Mouse (Mus musculus) forebrain, embryonic 14.5 days (tissue): ENCODE data around the gene Rpusd4. TPM values are rescaled to one million over a fixed set of nuclear protein-coding genes. Genes with fewer than 3 reads are reported as not detected.

Experiments used
- ATAC-seq: fragments of 200-750 bp; cut with Nextera tagmentation; 2 replicates; pipeline ENCODE4 v1.8.0; 2017; ENCODE audit warnings: mild to moderate bottlenecking, moderate library complexity
- DNase-seq: peaks from one replicate; pipeline ENCODE4 v3.0.0-alpha.2; 2015; ENCODE audit warnings: low spot score
- H3K27ac ChIP-seq: fragments of 300-500 bp; sonication (generic); 2 replicates; pipeline ENCODE4 v1.5.1; 2014; ENCODE audit warnings: low read depth, mild to moderate bottlenecking, control low read depth, low read length, moderate library complexity
- H3K27me3 ChIP-seq: fragments of 300-500 bp; sonication (generic); replicated peaks from 2 replicates; pipeline ENCODE4 v1.6.1; 2014; ENCODE audit warnings: low read length, control low read depth, mixed read lengths; ENCODE audit not compliant: control insufficient read depth, insufficient read depth
- H3K36me3 ChIP-seq: fragments of 300-500 bp; sonication (generic); 2 replicates; pipeline ENCODE4 v1.6.1; 2014; ENCODE audit warnings: low read length, control low read depth; ENCODE audit not compliant: control insufficient read depth, insufficient read depth
- H3K4me1 ChIP-seq: fragments of 300-500 bp; sonication (generic); 2 replicates; pipeline ENCODE4 v1.6.1; 2014; ENCODE audit warnings: antibody characterized with exemption, low read length, control low read depth; ENCODE audit not compliant: control insufficient read depth, insufficient read depth
- H3K4me2 ChIP-seq: fragments of 300-500 bp; sonication (generic); 2 replicates; pipeline ENCODE4 v1.6.1; 2014; ENCODE audit warnings: mild to moderate bottlenecking, control low read depth, low read length
- H3K4me3 ChIP-seq: fragments of 300-500 bp; sonication (generic); 2 replicates; pipeline ENCODE4 v1.5.1; 2014; ENCODE audit warnings: low read depth, low read length, control low read depth
- H3K9ac ChIP-seq: fragments of 300-500 bp; sonication (generic); 2 replicates; pipeline ENCODE4 v1.6.1; 2014; ENCODE audit warnings: mild to moderate bottlenecking, low read length, control low read depth, moderate library complexity
- H3K9me3 ChIP-seq: fragments of 300-500 bp; sonication (generic); replicated peaks from 2 replicates; pipeline ENCODE4 v1.6.1; 2016; ENCODE audit warnings: low read length, control low read depth, mixed read lengths; ENCODE audit not compliant: control insufficient read depth
- WGBS: fragments of 180-500 bp; shearing (Covaris S2); extraction: QIAGEN DNeasy Blood & Tissue Kit; methylation state at CpG from one replicate; pipeline ENCODE4 v1.1.7; 2014; 5-methylcytosine and 5-hydroxymethylcytosine counted together
- polyA plus RNA-seq: library from polyadenylated mRNA; unstranded; fragments of >200 nt; fragmentation: Nextera tagmentation; extraction: Ambion mirVana; gene quantifications from 2 replicates; pipeline ENCODE4 v1.2.1, GENCODE M21; 2014

The Rpusd4 gene
- polyA plus RNA-seq, 1 experiment from 2014 or later: 23.1 TPM

DNA sequence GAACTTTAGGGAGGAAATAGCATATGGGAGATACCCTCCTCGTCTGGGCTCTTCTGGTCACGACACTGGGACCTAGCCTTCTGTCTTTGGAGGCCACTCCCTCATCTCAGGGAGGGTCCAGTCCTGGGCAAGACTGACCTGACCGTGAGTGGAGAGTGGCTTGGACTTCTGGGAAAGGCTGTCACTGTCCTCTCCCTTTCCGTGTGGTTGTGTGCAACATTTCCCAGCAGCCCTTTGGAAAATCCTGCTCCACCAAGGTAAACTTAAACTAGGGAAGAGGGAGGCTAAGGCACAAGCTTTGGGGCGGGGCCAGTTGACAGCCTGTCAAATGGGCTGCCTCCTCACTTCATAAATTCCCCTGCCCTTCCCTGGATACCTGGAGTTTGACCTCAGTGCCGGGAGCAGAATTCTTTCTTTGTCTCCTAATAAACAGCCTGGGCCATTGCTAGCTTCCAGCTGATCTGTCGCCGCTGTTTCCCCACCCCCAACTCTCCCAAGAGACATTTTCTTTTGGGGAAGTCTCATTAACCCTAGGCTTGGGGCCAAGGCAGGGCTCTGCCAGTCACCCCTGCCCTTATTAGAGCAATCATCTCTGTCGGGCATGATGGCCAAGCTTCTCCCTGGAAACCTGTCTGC, 51.0 kb downstream of the Rpusd4 start:
- H3K27ac ChIP-seq: peak overlapping the region; percentile 22; the same call in 1 of the 2 replicates
- no peak overlapping the region for H3K4me3 ChIP-seq
- no peaks in the 10 kb centered on the region for H3K36me3 ChIP-seq
- H3K9me3 ChIP-seq: no peaks in the 10 kb centered on the region
- H3K27me3 ChIP-seq: 0 out of 2 replicates have a peak, but pooled peaks cover 3% of the 10 kb centered on the region
- DNase-seq (peak; percentile 74), ATAC-seq (peak; percentile 57)
- no peak overlapping the region for H3K4me2 ChIP-seq
- H3K9ac ChIP-seq: no peak overlapping the region
- whole genome bisulfite sequencing: 16% methylated on average over 9 of the region's 9 CpGs
- H3K4me1 ChIP-seq: peaks cover 12% of the 10 kb centered on the region

DNA sequence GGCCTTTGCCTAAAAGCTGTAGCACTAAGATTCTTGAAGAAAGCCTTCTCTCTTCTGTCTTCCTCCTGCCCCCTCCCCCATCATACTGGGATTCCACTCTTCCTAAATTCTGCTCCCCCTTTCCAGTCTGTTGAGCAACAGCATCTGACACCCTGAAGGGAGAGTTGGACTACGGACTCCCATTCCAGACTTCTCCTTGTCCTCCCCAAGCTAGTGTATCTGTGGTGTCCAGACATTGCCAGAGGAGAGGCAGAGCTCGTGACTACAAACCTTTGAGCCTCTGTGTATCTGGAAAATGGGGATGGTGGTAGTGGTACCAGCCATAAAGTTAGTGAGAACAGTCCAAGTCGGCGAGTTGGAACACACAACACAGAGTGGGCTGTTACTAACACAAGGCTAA, 52.6 kb downstream of the Rpusd4 start:
- Histone ChIP-seq H3K4me2 (no peak overlapping the region), H3K27me3 (0 out of 2 replicates have a peak, but pooled peaks cover 3% of the 10 kb centered on the region), H3K36me3 (no peaks in the 10 kb centered on the region), H3K4me1 (peaks cover 11% of the 10 kb centered on the region), H3K4me3 (no peak overlapping the region), H3K27ac (no peak overlapping the region), H3K9ac (no peak overlapping the region), H3K9me3 (no peaks in the 10 kb centered on the region)
- 89% methylated on average over 4 of the region's 4 CpGs for WGBS
- DNase-seq (no peak), ATAC-seq (no peak)

DNA sequence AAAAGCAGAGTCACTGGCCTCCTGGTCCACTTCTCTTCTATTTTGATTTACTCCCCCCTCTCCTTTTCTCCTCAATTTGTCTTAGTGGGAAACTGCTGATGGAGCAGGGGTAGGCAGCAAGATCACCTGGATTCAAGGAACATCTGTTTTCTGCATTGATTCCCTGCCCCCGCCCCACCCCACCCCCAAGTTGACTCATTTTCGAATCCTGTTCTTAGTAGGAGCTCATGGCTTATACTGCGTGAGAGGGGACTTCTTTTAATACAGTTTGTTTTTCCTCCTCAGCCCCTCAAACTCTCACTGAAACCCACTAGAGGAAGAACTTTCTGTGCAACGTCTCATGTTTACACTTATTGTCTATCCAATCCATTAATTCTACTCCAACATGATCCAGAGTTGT, 56.3 kb downstream of the Rpusd4 start:
- Histone ChIP-seq H3K27ac (no peak overlapping the region), H3K36me3 (no peaks in the 10 kb centered on the region), H3K27me3 (0 out of 2 replicates have a peak, but pooled peaks cover 3% of the 10 kb centered on the region), H3K4me1 (peaks cover 9% of the 10 kb centered on the region; the same call in 1 of the 2 replicates), H3K9me3 (no peaks in the 10 kb centered on the region), H3K4me3 (no peak overlapping the region), H3K9ac (no peak overlapping the region), H3K4me2 (no peak overlapping the region)
- WGBS: 77% methylated on average over 4 of the region's 4 CpGs
- DNase-seq: no peak
- no peak for ATAC-seq

DNA sequence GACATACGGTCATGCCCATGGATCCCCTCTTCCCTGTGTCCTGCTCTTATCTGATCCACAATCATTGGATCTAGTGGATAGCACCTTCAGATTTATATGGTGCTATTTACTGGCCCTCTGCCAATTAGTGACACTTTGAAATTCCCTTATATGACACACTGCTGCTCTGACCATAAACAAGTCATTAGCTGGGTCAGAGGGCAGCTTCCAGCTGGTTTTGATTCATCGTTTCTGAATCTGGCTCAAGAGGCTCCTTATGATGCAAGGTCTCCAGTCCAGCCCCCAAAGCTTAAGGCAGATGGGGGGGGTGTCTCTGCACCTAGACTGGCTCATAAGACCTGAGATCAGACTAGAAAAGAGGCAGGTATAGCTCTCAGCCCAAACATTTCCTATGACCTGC, 56.9 kb downstream of the Rpusd4 start:
- 47% methylated on average over 2 of the region's 2 CpGs for WGBS
- no peak for ATAC-seq
- no peak overlapping the region for H3K9ac ChIP-seq

DNA sequence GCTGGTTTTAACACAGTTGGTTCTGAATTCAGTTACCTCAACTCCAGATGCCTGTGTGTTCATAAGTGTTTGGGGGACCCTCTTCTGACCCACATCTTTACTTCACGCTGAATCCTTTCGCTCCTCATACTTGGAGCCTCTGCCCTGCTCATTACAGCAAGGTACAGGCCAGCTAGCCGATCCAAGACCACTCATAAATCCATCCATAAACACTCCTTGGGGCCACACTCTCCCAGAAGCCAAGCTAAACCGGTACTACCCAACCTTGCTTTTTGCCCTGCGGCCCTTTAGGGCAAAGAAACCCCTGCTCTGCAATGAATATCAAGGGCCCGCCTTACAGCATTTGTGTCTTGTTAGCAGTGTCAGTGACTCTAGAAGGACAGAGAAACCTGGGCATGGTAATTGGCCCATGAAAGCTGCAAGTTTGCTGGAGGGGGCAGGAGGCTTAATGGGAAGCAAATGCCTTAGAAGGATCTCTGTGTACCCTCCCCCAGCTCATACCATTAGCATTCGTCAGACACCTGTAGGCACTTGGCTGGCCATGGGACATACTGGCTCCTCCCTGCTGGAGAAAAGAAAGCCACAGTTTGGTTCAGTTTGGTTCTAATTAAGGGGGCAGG, 59.1 kb downstream of the Rpusd4 start:
- Histone ChIP-seq H3K4me3 (no peak overlapping the region), H3K36me3 (no peaks in the 10 kb centered on the region), H3K4me1 (peaks cover 30% of the 10 kb centered on the region), H3K4me2 (no peak overlapping the region), H3K27ac (no peak overlapping the region), H3K9ac (no peak overlapping the region), H3K9me3 (no peaks in the 10 kb centered on the region), H3K27me3 (0 out of 2 replicates have a peak, but pooled peaks cover 3% of the 10 kb centered on the region)
- DNase-seq (peak; percentile 33), ATAC-seq (no peak)
- 35% methylated on average over 7 of the region's 7 CpGs for WGBS

More for the DNA sequence above, 56.9 kb downstream of the Rpusd4 start:
- Histone ChIP-seq H3K36me3 (no peaks in the 10 kb centered on the region), H3K27me3 (0 out of 2 replicates have a peak, but pooled peaks cover 3% of the 10 kb centered on the region), H3K4me3 (no peak overlapping the region), H3K9me3 (no peaks in the 10 kb centered on the region), H3K4me2 (no peak overlapping the region), H3K4me1 (peaks cover 9% of the 10 kb centered on the region; the same call in 1 of the 2 replicates), H3K27ac (no peak overlapping the region)
- no peak for DNase-seq

Other genes starting within 250 kb of the Rpusd4 start
- gene St3gal4, start 148.6 kb upstream of the Rpusd4 start, polyA plus RNA-seq: 10.1 and 12.3 TPM in 2 replicates
- 93.2 and 94.8 TPM in 2 replicates for gene Dcps, start 91.8 kb upstream of the Rpusd4 start, polyA plus RNA-seq
- gene Srpr, start 67.7 kb upstream of the Rpusd4 start, polyA plus RNA-seq: 55.1 and 59.0 TPM in 2 replicates
- gene Tirap, start 67.6 kb upstream of the Rpusd4 start, polyA plus RNA-seq: 3.5 and 3.7 TPM in 2 replicates
- 24.9 and 27.8 TPM in 2 replicates for gene Foxred1, start 56.8 kb upstream of the Rpusd4 start, polyA plus RNA-seq
- 94.5 and 95.0 TPM in 2 replicates for gene Fam118b, start 60 bp upstream of the Rpusd4 start, polyA plus RNA-seq
- gene Cdon, start 153.3 kb downstream of the Rpusd4 start, polyA plus RNA-seq: 10.5 and 11.0 TPM in 2 replicates